Mouse (Mus musculus) heart, embryonic 11.5 days (tissue): ENCODE data around the gene BC048671. TPM values are rescaled to one million over a fixed set of nuclear protein-coding genes. Genes with fewer than 3 reads are reported as not detected.

ENCODE experiments used
- ATAC-seq: fragments of 200-750 bp; cut with Nextera tagmentation; replicated peaks from 2 replicates; pipeline ENCODE4 v1.8.0; 2017; ENCODE audit warnings: moderate library complexity; ENCODE audit not compliant: insufficient number of reproducible peaks, low FRiP score, low TSS enrichment
- H3K27ac ChIP-seq: fragments of 300-500 bp; sonication (generic); 2 replicates; pipeline ENCODE4 v1.5.1; 2014; ENCODE audit warnings: mild to moderate bottlenecking, low read depth, low read length
- H3K27me3 ChIP-seq: fragments of 300-500 bp; sonication (generic); 2 replicates; pipeline ENCODE4 v1.6.1; 2014; ENCODE audit warnings: mild to moderate bottlenecking, low read length, mixed read lengths; ENCODE audit not compliant: control insufficient read depth, insufficient read depth
- H3K36me3 ChIP-seq: fragments of 300-500 bp; sonication (generic); 2 replicates; pipeline ENCODE4 v1.6.1; 2014; ENCODE audit warnings: mild to moderate bottlenecking, low read length, moderate library complexity, mixed read lengths; ENCODE audit not compliant: control insufficient read depth, insufficient read depth
- H3K4me1 ChIP-seq: fragments of 300-500 bp; sonication (generic); 2 replicates; pipeline ENCODE4 v1.6.1; 2014; ENCODE audit warnings: low read length; ENCODE audit not compliant: control insufficient read depth, insufficient read depth
- H3K4me2 ChIP-seq: fragments of 300-500 bp; sonication (generic); 2 replicates; pipeline ENCODE4 v1.6.1; 2014; ENCODE audit warnings: mild to moderate bottlenecking, moderate library complexity
- H3K4me3 ChIP-seq: fragments of 300-500 bp; sonication (generic); 2 replicates; pipeline ENCODE4 v1.5.1; 2014; ENCODE audit warnings: low read depth, low read length
- H3K9ac ChIP-seq: fragments of 300-500 bp; sonication (generic); 2 replicates; pipeline ENCODE4 v1.6.1; 2014; ENCODE audit warnings: mild to moderate bottlenecking, low read depth, low read length, moderate library complexity
- H3K9me3 ChIP-seq: fragments of 300-500 bp; sonication (generic); replicated peaks from 2 replicates; pipeline ENCODE4 v1.6.1; 2016; ENCODE audit warnings: low read length; ENCODE audit not compliant: control insufficient read depth
- WGBS: fragments of 180-500 bp; shearing (Covaris S2); extraction: QIAGEN DNeasy Blood & Tissue Kit; methylation state at CpG from one replicate; pipeline ENCODE4 v1.1.7; 2014; ENCODE audit not compliant: insufficient replicate concordance; 5-methylcytosine and 5-hydroxymethylcytosine counted together
- polyA plus RNA-seq: library from polyadenylated mRNA; unstranded; fragments of >200 nt; fragmentation: Nextera tagmentation; extraction: Ambion mirVana; gene quantifications from 2 replicates; pipeline ENCODE4 v1.2.1, GENCODE M21; 2014

BC048671 gene
- polyA plus RNA-seq, 1 experiment from 2014 or later, result not detected

- H3K9me3 ChIP-seq, result no peaks in the 10 kb centered on the region
- no peak overlapping the region for H3K27ac ChIP-seq
- H3K4me1 ChIP-seq, result no peaks in the 10 kb centered on the region
- no peak overlapping the region for H3K9ac ChIP-seq
- 78% methylated on average over 5 of the region's 5 CpGs for WGBS
- H3K27me3 ChIP-seq, result peaks cover 8% of the 10 kb centered on the region
- H3K4me3 ChIP-seq, result no peak overlapping the region
- no peaks in the 10 kb centered on the region for H3K36me3 ChIP-seq
- H3K4me2 ChIP-seq, result no peak overlapping the region
- no peak for ATAC-seq
Measured at GRCm38 (mm10) chr6:90320429-90320828, 19.4 kb downstream of the BC048671 start.

DNA sequence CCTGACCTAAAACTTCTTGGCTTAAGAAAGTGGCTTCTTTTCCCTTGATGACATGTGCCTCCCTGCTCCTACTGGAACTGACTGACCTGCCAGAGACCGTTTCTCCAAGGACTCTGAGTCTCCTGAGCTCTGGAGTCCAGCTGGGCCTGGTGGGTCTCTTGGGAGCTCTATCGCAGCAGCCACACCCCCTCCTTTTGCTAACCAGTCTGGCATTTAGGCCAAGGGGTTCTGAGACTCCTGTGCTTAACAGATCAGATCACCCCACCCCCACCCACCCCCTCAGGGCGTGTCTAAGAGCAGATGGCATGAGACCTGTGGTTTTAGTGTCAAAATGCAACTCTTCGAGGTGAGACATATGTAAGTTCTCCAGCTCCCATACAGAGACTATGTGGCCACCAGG lies 20.8 kb downstream of the BC048671 start:
- H3K9ac ChIP-seq, result no peak overlapping the region
- no peaks in the 10 kb centered on the region for H3K36me3 ChIP-seq
- peaks cover 9% of the 10 kb centered on the region for H3K27me3 ChIP-seq
- no peak overlapping the region for H3K27ac ChIP-seq
- H3K9me3 ChIP-seq, result no peaks in the 10 kb centered on the region
- no peak overlapping the region for H3K4me3 ChIP-seq
- no peaks in the 10 kb centered on the region for H3K4me1 ChIP-seq
- no peak overlapping the region for H3K4me2 ChIP-seq
- ATAC-seq, result no peak
- 37% methylated on average over 4 of the region's 4 CpGs for WGBS

DNA sequence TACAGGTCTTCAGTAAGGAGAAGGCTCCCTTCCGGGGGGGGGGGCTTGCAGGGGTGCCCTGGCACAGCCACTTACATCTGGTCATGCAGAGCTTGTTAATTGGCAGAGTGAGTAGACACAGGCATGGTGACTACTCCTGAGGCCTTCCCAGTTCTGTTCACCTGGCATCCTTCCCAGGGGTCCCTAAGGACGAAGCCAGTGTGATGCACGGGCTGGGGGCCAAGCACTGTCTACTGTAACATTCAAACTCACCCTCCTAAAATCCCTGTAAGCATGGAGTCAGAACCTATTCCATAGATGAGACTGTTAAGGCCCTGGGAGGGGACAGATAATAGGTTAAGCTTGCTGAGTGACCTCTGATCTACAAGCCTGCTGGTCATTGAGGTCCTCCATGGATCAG lies 23.0 kb downstream of the BC048671 start:
- H3K4me1 ChIP-seq, result no peaks in the 10 kb centered on the region
- H3K9ac ChIP-seq, result no peak overlapping the region
- H3K36me3 ChIP-seq, result no peaks in the 10 kb centered on the region
- H3K4me2 ChIP-seq, result no peak overlapping the region
- 77% methylated on average over 3 of the region's 3 CpGs for WGBS
- H3K4me3 ChIP-seq, result no peak overlapping the region
- H3K27me3 ChIP-seq, result peaks cover 9% of the 10 kb centered on the region
- no peak for ATAC-seq
- no peak overlapping the region for H3K27ac ChIP-seq
- H3K9me3 ChIP-seq, result no peaks in the 10 kb centered on the region

DNA sequence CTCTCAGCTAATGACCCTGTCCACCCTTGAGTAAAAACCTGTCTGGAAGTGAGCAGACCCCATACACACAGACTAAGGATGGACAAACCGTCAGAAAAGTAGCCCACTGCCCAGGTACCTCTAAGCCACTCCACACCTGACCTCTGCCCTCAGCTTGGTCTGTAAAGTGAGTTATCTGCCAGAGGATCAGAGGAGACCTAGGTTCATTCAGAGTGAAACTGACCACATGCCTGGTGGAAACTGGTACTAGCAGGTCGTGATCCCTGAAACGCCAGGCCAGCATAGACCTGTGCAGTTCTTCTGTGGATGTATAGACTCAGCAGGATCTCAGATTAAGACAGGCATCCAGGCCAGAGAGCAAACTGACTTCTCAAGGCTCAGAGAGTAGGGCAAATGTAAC lies 23.4 kb downstream of the BC048671 start:
- H3K4me3 ChIP-seq, result no peak overlapping the region
- no peaks in the 10 kb centered on the region for H3K36me3 ChIP-seq
- no peak overlapping the region for H3K4me2 ChIP-seq
- peaks cover 9% of the 10 kb centered on the region for H3K27me3 ChIP-seq
- no peak for ATAC-seq
- no peak overlapping the region for H3K27ac ChIP-seq
- no peaks in the 10 kb centered on the region for H3K9me3 ChIP-seq
- H3K4me1 ChIP-seq, result no peaks in the 10 kb centered on the region
- no peak overlapping the region for H3K9ac ChIP-seq
- WGBS, result 63% methylated on average over 3 of the region's 3 CpGs

DNA sequence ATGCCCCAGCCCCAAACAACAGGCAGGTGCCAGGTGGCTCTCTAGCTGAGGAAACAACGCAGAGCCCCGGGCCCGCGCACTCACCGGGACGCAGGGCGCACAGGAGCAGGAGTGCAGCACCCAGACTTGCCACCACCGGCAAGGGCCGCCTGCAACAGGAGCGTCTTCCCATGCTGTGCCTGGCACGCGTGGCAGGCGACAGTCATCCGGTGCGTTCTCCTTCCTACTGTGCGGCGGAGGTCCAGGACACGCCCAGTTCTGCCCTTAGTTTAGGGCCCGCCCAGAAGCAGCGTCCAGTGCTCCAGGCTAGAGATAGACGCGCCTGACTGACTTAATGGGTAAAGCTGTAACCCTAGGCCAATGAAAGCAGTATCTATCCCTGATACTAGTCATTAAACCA lies 24.0 kb downstream of the BC048671 start, which contains the start of gene Chst13:
Chst13 (minus strand) TSS at position 195 of the 400 bp plus-strand sequence.
- WGBS, result 7% methylated on average over 22 of the region's 22 CpGs
- Histone ChIP-seq H3K27ac (no peak within 1 kb of the TSS), H3K4me1 (no peaks in the 10 kb centered on the region), H3K27me3 (peaks cover 9% of the 10 kb centered on the region), H3K36me3 (no peaks in the 10 kb centered on the region), H3K9ac (no peak within 1 kb of the TSS; the same call in 1 of the 2 replicates), H3K4me2 (peak within 1 kb of the TSS; percentile 61), H3K9me3 (no peaks in the 10 kb centered on the region), H3K4me3 (no peak within 1 kb of the TSS)
- peak; percentile 43; the same call in 1 of the 2 replicates for ATAC-seq

- Histone ChIP-seq H3K9ac (no peak overlapping the region), H3K4me2 (no peak overlapping the region), H3K36me3 (no peaks in the 10 kb centered on the region), H3K4me1 (no peaks in the 10 kb centered on the region), H3K4me3 (no peak overlapping the region), H3K27ac (no peak overlapping the region), H3K9me3 (no peaks in the 10 kb centered on the region), H3K27me3 (peaks cover 9% of the 10 kb centered on the region)
- 18% methylated on average over 6 of the region's 6 CpGs for WGBS
- no peak for ATAC-seq
Measured at GRCm38 (mm10) chr6:90327670-90328069, 26.7 kb downstream of the BC048671 start.

DNA sequence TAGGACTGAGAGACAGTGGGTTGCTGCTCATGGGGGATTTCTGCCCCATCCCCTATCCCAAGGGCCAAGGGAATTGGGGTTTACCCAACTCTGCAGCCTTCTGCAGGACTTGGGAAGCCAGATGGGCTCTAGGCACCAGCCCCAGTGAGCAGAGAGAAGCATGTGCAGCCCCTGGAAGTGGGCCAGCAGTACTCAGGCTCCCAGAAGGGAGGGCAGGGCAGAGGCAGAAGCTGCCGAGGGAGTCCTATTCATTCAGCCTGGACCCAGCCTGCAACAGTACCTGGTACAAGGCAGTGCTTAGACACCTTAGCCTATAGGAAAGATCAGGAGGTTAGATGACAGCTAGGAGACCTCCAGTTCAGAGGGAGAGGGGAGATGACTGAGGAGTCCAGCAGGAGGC lies 28.9 kb downstream of the BC048671 start:
- Histone ChIP-seq H3K36me3 (no peaks in the 10 kb centered on the region), H3K4me3 (no peak overlapping the region), H3K4me2 (no peak overlapping the region), H3K27me3 (peaks cover 4% of the 10 kb centered on the region), H3K4me1 (no peaks in the 10 kb centered on the region), H3K27ac (no peak overlapping the region), H3K9ac (no peak overlapping the region), H3K9me3 (no peaks in the 10 kb centered on the region)
- ATAC-seq, result no peak
- WGBS, result 50% methylated on average over 1 of the region's 1 CpGs

- Histone ChIP-seq H3K4me2 (no peak within 1 kb of the TSS), H3K4me1 (no peaks in the 10 kb centered on the region)
- ATAC-seq, result no peak
Measured at GRCm38 (mm10) chr6:90332561-90333425, 31.8 kb downstream of the BC048671 start, which contains the start of gene Uroc1. Gene Uroc1 (plus strand): TSS chr6:90333284.

GRCm38 (mm10) chr6:90334244-90334643 lies 33.2 kb downstream of the BC048671 start:
- H3K36me3 ChIP-seq, result no peaks in the 10 kb centered on the region
- no peak overlapping the region for H3K4me3 ChIP-seq
- H3K9ac ChIP-seq, result no peak overlapping the region
- no peak overlapping the region for H3K27ac ChIP-seq
- no peaks in the 10 kb centered on the region for H3K9me3 ChIP-seq
- H3K4me1 ChIP-seq, result no peaks in the 10 kb centered on the region
- no peak overlapping the region for H3K4me2 ChIP-seq
- no peaks in the 10 kb centered on the region for H3K27me3 ChIP-seq
- no peak for ATAC-seq
- WGBS, result 83% methylated on average over 3 of the region's 3 CpGs

More at GRCm38 (mm10) chr6:90332561-90333425, 31.8 kb downstream of the BC048671 start, which contains the start of gene Uroc1:
- no peak within 1 kb of the TSS for H3K4me3 ChIP-seq
- H3K36me3 ChIP-seq, result no peaks in the 10 kb centered on the region
- no peaks in the 10 kb centered on the region for H3K9me3 ChIP-seq
- no peaks in the 10 kb centered on the region; the same call in 1 of the 2 replicates for H3K27me3 ChIP-seq
- WGBS, result 82% methylated on average over 7 of the region's 7 CpGs
- no peak within 1 kb of the TSS for H3K27ac ChIP-seq
- no peak within 1 kb of the TSS for H3K9ac ChIP-seq
